Mouse (Mus musculus) MEL (cell line): ENCODE measurements around the gene Slc12a4. TPM values are rescaled to one million over a fixed set of nuclear protein-coding genes. Genes with fewer than 3 reads are reported as not detected.
A peak's percentile ranks its signal among the peaks of the same experiment; 100 is the strongest.

Experiments
- DNase-seq: peaks from one replicate; pipeline ENCODE4 v3.0.0; 2011; ENCODE audit warnings: low read depth, low spot score
- H3K27ac ChIP-seq: 2 replicates; pipeline ENCODE4 v1.5.1; 2012; ENCODE audit warnings: low read depth, mild to moderate bottlenecking, control low read depth, low read length, moderate library complexity; ENCODE audit not compliant: control insufficient read depth
- H3K27me3 ChIP-seq, 2 experiments: fragments of 150-350 bp in 1 of 2; sonication (generic) in 1 of 2; 2 replicates each; pipeline ENCODE4 v1.6.1; 2012; ENCODE audit warnings: low read length in 2 of 2, mild to moderate bottlenecking in 2 of 2, improper control_type of control experiment in 1 of 2, moderate library complexity in 1 of 2; ENCODE audit not compliant: insufficient read depth in 2 of 2, control insufficient read depth in 1 of 2
- H3K36me3 ChIP-seq, 2 experiments: 2 replicates each; pipeline ENCODE4 v1.6.1; 2012 to 2014; ENCODE audit warnings: low read length in 2 of 2, improper control_type of control experiment in 1 of 2, inconsistent platforms in 1 of 2, mild to moderate bottlenecking in 1 of 2; ENCODE audit not compliant: insufficient read depth in 2 of 2, control insufficient read depth in 1 of 2
- H3K4me1 ChIP-seq, 2 experiments: fragments of 150-350 bp in 1 of 2; sonication (generic) in 1 of 2; 2 replicates each; pipeline ENCODE4 v1.6.1; 2012; ENCODE audit warnings: low read length in 2 of 2, improper control_type of control experiment in 1 of 2, mild to moderate bottlenecking in 1 of 2; ENCODE audit not compliant: insufficient read depth in 2 of 2, control insufficient read depth in 1 of 2
- H3K4me3 ChIP-seq, 2 experiments: fragments of 150-350 bp in 1 of 2; sonication (generic) in 1 of 2; 2 replicates each; pipeline ENCODE4 v1.5.1; 2012; ENCODE audit warnings: low read depth in 2 of 2, low read length in 2 of 2, mild to moderate bottlenecking in 2 of 2, moderate library complexity in 2 of 2, control low read depth in 1 of 2, improper control_type of control experiment in 1 of 2; ENCODE audit not compliant: control insufficient read depth in 1 of 2, insufficient read depth in 1 of 2
- H3K79me2 ChIP-seq: 2 replicates; pipeline ENCODE4 v1.6.1; 2012; ENCODE audit warnings: mild to moderate bottlenecking, low read length, moderate library complexity; ENCODE audit not compliant: control insufficient read depth, poor library complexity, insufficient read depth
- H3K9ac ChIP-seq: 2 replicates; pipeline ENCODE4 v1.6.1; 2012; ENCODE audit warnings: low read depth, mild to moderate bottlenecking, control low read depth, low read length, moderate library complexity; ENCODE audit not compliant: control insufficient read depth, poor library complexity, severe bottlenecking
- H3K9me3 ChIP-seq: fragments of 150-350 bp; sonication (generic); replicated peaks from 2 replicates; pipeline ENCODE4 v1.6.1; 2012; ENCODE audit warnings: mild to moderate bottlenecking, low read length, improper control_type of control experiment, moderate library complexity; ENCODE audit not compliant: insufficient read depth
- BHLHE40 ChIP-seq: IDR thresholded peaks from 2 replicates; pipeline ENCODE4 v1.6.1; 2012; ENCODE audit warnings: low read depth, mild to moderate bottlenecking, inconsistent platforms, low read length, improper control_type of control experiment, borderline replicate concordance
- CHD1 ChIP-seq: IDR thresholded peaks from 2 replicates; pipeline ENCODE4 v1.6.1; 2012; ENCODE audit warnings: low read depth, mild to moderate bottlenecking, inconsistent platforms, low read length, improper control_type of control experiment
- CHD2 ChIP-seq: IDR thresholded peaks from 2 replicates; pipeline ENCODE4 v1.6.1; 2011; ENCODE audit warnings: low read length, improper control_type of control experiment
- CTCF ChIP-seq, 3 experiments: IDR thresholded peaks in 2 of 3; conservative IDR thresholded peaks in 1 of 3; 2 replicates each; pipeline ENCODE4 v1.5.1; 2011 to 2012; ENCODE audit warnings: low read length in 3 of 3, low read depth in 2 of 3, mild to moderate bottlenecking in 2 of 3, improper control_type of control experiment in 1 of 3, inconsistent platforms in 1 of 3, mixed read lengths in 1 of 3, moderate library complexity in 1 of 3; ENCODE audit not compliant: control insufficient read depth in 1 of 3, insufficient read depth in 1 of 3, poor library complexity in 1 of 3, severe bottlenecking in 1 of 3
- ELF1 ChIP-seq: IDR thresholded peaks from 2 replicates; pipeline ENCODE4 v1.6.1; 2014; ENCODE audit warnings: low read depth, mild to moderate bottlenecking, inconsistent platforms, low read length, improper control_type of control experiment, moderate library complexity
- EP300 ChIP-seq, 2 experiments: IDR thresholded peaks; 2 replicates each; pipeline ENCODE4 v1.6.1; 2011; ENCODE audit warnings: improper control_type of control experiment in 2 of 2, low read length in 2 of 2, low read depth in 1 of 2, mild to moderate bottlenecking in 1 of 2
- ETS1 ChIP-seq: IDR thresholded peaks from 2 replicates; pipeline ENCODE4 v1.6.1; 2012; ENCODE audit warnings: low read depth, mild to moderate bottlenecking, inconsistent platforms, low read length, improper control_type of control experiment, moderate library complexity
- GATA1 ChIP-seq: IDR thresholded peaks from 2 replicates; pipeline ENCODE4 v1.6.1; 2011; ENCODE audit warnings: low read depth, low read length, improper control_type of control experiment
- HCFC1 ChIP-seq: IDR thresholded peaks from 2 replicates; pipeline ENCODE4 v1.6.1; 2012; ENCODE audit warnings: low read depth, mild to moderate bottlenecking, inconsistent platforms, low read length, improper control_type of control experiment, moderate library complexity
- KAT2A ChIP-seq: conservative IDR thresholded peaks from 2 replicates; pipeline ENCODE4 v1.6.1; 2012; ENCODE audit warnings: low read depth, low read length, improper control_type of control experiment, inconsistent platforms
- MAX ChIP-seq: IDR thresholded peaks from 2 replicates; pipeline ENCODE4 v1.6.1; 2011; ENCODE audit warnings: low read length, improper control_type of control experiment
- MAZ ChIP-seq: IDR thresholded peaks from 2 replicates; pipeline ENCODE4 v1.6.1; 2012; ENCODE audit warnings: low read depth, mild to moderate bottlenecking, inconsistent platforms, low read length, improper control_type of control experiment
- MXI1 ChIP-seq: IDR thresholded peaks from 2 replicates; pipeline ENCODE4 v1.6.1; 2011; ENCODE audit warnings: mild to moderate bottlenecking, low read depth, low read length, improper control_type of control experiment
- MYC ChIP-seq: IDR thresholded peaks from 2 replicates; pipeline ENCODE4 v1.6.1; 2011; ENCODE audit warnings: low read depth, mild to moderate bottlenecking, low read length, improper control_type of control experiment, moderate library complexity
- NELFE ChIP-seq: IDR thresholded peaks from 2 replicates; pipeline ENCODE4 v1.6.1; 2011; ENCODE audit warnings: low read depth, low read length, improper control_type of control experiment
- POLR2A ChIP-seq, 2 experiments: IDR thresholded peaks; 2 replicates each; pipeline ENCODE4 v1.6.1; 2011 to 2012; ENCODE audit warnings: low read length in 2 of 2, mild to moderate bottlenecking in 2 of 2, control low read depth in 1 of 2, improper control_type of control experiment in 1 of 2, low read depth in 1 of 2, moderate library complexity in 1 of 2; ENCODE audit not compliant: control insufficient read depth in 1 of 2, insufficient read depth in 1 of 2, poor library complexity in 1 of 2
- POLR2AphosphoS2 ChIP-seq: IDR thresholded peaks from 2 replicates; pipeline ENCODE4 v1.6.1; 2011; ENCODE audit warnings: low read length, improper control_type of control experiment
- POLR2AphosphoS5 ChIP-seq: IDR thresholded peaks from 2 replicates; pipeline ENCODE4 v1.6.1; 2012; ENCODE audit warnings: low read depth, borderline replicate concordance, mild to moderate bottlenecking, inconsistent platforms, low read length, moderate library complexity, mixed read lengths
- RAD21 ChIP-seq: IDR thresholded peaks from 2 replicates; pipeline ENCODE4 v1.6.1; 2011; ENCODE audit warnings: mild to moderate bottlenecking, low read depth, low read length, improper control_type of control experiment
- RCOR1 ChIP-seq: IDR thresholded peaks from 2 replicates; pipeline ENCODE4 v1.6.1; 2012; ENCODE audit warnings: low read depth, mild to moderate bottlenecking, inconsistent platforms, low read length, improper control_type of control experiment
- SIN3A ChIP-seq: IDR thresholded peaks from 2 replicates; pipeline ENCODE4 v1.6.1; 2012; ENCODE audit warnings: low read length, improper control_type of control experiment, inconsistent platforms
- TAL1 ChIP-seq: IDR thresholded peaks from 2 replicates; pipeline ENCODE4 v1.6.1; 2012; ENCODE audit warnings: mild to moderate bottlenecking, inconsistent platforms, low read length, moderate library complexity, mixed read lengths
- TBP ChIP-seq: IDR thresholded peaks from 2 replicates; pipeline ENCODE4 v1.8.0; 2011; ENCODE audit warnings: low read depth, low read length, improper control_type of control experiment
- TCF12 ChIP-seq: IDR thresholded peaks from 2 replicates; pipeline ENCODE4 v1.6.1; 2014; ENCODE audit warnings: low read depth, mild to moderate bottlenecking, inconsistent platforms, low read length, improper control_type of control experiment, moderate library complexity
- UBTF ChIP-seq: IDR thresholded peaks from 2 replicates; pipeline ENCODE4 v1.6.1; 2012; ENCODE audit warnings: low read depth, mild to moderate bottlenecking, inconsistent platforms, low read length, improper control_type of control experiment, moderate library complexity, borderline replicate concordance; ENCODE audit not compliant: insufficient read depth
- ZKSCAN1 ChIP-seq: IDR thresholded peaks from 2 replicates; pipeline ENCODE4 v1.6.1; 2012; ENCODE audit warnings: low read depth, mild to moderate bottlenecking, inconsistent platforms, low read length, improper control_type of control experiment, moderate library complexity
- ZMIZ1 ChIP-seq: IDR thresholded peaks from 2 replicates; pipeline ENCODE4 v1.6.1; 2012; ENCODE audit warnings: low read depth, mild to moderate bottlenecking, inconsistent platforms, low read length, improper control_type of control experiment, moderate library complexity
- ZNF384 ChIP-seq: IDR thresholded peaks from 2 replicates; pipeline ENCODE4 v1.6.1; 2012; ENCODE audit warnings: low read depth, mild to moderate bottlenecking, inconsistent platforms, low read length, improper control_type of control experiment
- polyA plus RNA-seq, 2 experiments: library from polyadenylated mRNA; stranded (reverse) in 1 of 2; unstranded in 1 of 2; fragments of >175 nt in 1 of 2; fragments of >200 nt in 1 of 2; gene quantifications; 2 replicates each; pipeline versions ENCODE4 v1.2.1 to v1.2.4; 2012; ENCODE audit warnings: low replicate concordance in 2 of 2, low read depth in 1 of 2; ENCODE audit not compliant: insufficient read length in 2 of 2, insufficient read depth in 1 of 2, missing spikeins in 1 of 2
- total RNA-seq: library from RNA; depleted of rRNA; stranded (reverse); fragments of 300-350 nt; gene quantifications from 2 replicates; pipeline ENCODE4 v1.2.3, GENCODE M21; 2012

Slc12a4 gene
- total and polyA plus RNA-seq, 3 experiments: 25.6 to 32.3 TPM; not detected in 1

DNA sequence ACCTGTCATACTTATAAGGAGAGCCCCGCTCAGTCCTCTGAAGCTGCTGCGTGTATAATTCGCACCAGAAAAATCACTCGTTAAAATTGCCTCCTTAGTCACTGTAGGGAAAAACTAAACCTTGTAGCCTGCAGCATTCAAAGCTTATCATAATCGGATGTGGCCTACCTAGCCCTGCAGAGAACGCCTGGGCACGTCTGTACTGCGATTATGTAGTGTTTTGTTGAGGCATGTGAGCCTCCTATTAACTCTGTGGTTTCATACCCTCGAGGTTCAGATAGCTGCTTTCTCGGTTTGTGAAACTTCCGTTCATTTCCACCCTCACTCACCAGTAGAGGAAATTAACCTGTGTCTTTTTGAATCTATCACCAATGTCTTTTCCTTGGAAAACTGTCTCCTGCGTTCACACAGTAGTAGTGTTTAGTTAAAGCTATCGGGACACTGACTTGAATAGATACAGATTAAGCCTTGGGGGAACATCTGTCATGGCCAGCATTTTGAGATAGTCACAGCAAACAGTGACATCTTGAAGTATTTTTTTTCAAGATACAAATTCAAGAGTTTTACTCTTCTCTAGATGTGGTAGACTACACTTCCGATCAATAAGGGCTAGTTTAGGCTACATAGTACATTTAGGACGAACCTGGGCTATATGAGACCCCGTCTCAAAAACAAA is 64.8 kb downstream of the Slc12a4 start:
- Histone ChIP-seq H3K4me3 (peak overlapping the region; percentile 67 to 94), H3K9ac (peak overlapping the region; percentile 96), H3K9me3 (no peaks in the 10 kb centered on the region), H3K4me1 (peaks cover 5 to 8% of the 10 kb centered on the region in 2 experiments), H3K79me2 (peaks cover 6% of the 10 kb centered on the region; the same call in 1 of the 2 replicates), H3K27ac (peak overlapping the region; percentile 83), H3K27me3 (no peaks in the 10 kb centered on the region), H3K36me3 (peaks cover 0 to 6% of the 10 kb centered on the region in 2 experiments; a peak in 3 of 4 replicates)
- no peak for TF ChIP-seq CHD1
- no peak for TF ChIP-seq CTCF (IDR thresholded peaks at IDR 0.05 in 2 of 3, conservative IDR thresholded peaks at IDR 0.05 in 1 of 3; ENCODE audit: control insufficient read depth in 1 of 3, insufficient read depth in 1 of 3, low read depth in 2 of 3, low read length in 3 of 3, poor library complexity in 1 of 3, severe bottlenecking in 1 of 3)
- peak; percentile 12; the same call in 1 of the 2 replicates for TF ChIP-seq NELFE
- TF ChIP-seq POLR2AphosphoS5: no peak
- no peak for TF ChIP-seq ELF1
- TF ChIP-seq ZNF384: peak; percentile 30; the same call in 1 of the 2 replicates
- peak; percentile 65 for TF ChIP-seq TAL1
- no peak; a peak in 1 of 4 replicates for TF ChIP-seq POLR2A (IDR thresholded peaks at IDR 0.05; ENCODE audit: control insufficient read depth in 1 of 2, insufficient read depth in 1 of 2, low read depth in 1 of 2, low read length in 2 of 2, poor library complexity in 1 of 2)
- TF ChIP-seq BHLHE40: peak; percentile 44; the same call in 1 of the 2 replicates
- peak; percentile 48; the same call in 1 of the 2 replicates for TF ChIP-seq POLR2AphosphoS2
- no peak for TF ChIP-seq UBTF
- TF ChIP-seq GATA1: peak; percentile 60
- no peak for TF ChIP-seq CHD2
- peak; percentile 81 for TF ChIP-seq MAX
- no peak; the same call in 1 of the 2 replicates for TF ChIP-seq HCFC1
- TF ChIP-seq KAT2A: peak; percentile 21; the same call in 1 of the 2 replicates
- peak; percentile 65; the same call in 1 of the 2 replicates for TF ChIP-seq TBP
- TF ChIP-seq MYC: peak; percentile 84
- peak; percentile 70 for TF ChIP-seq SIN3A
- TF ChIP-seq RAD21: no peak
- TF ChIP-seq EP300 (IDR thresholded peaks at IDR 0.05; ENCODE audit: low read depth in 1 of 2, low read length in 2 of 2): peak; percentile 58 to 68
- no peak for TF ChIP-seq ZKSCAN1
- TF ChIP-seq MXI1: peak; percentile 86
- TF ChIP-seq TCF12: 0 out of 2 replicates have a peak, but pooled peaks have one; percentile 41
- TF ChIP-seq ZMIZ1: no peak
- TF ChIP-seq RCOR1: peak; percentile 43
- peak; percentile 72 for TF ChIP-seq ETS1
- TF ChIP-seq MAZ: no peak
- peak; percentile 88 for DNase-seq
